15 mouse cellular contexts compared by ENCODE assay signal in genomic region chr8:11463541-11463888, GRCm38 (mm10). TPM values are rescaled to one million over a fixed set of nuclear protein-coding genes. Genes with fewer than 3 reads are reported as not detected.
DNase-seq lines count a peak whose midpoint lies in the region; ATAC-seq and TF ChIP-seq lines count a peak whose summit lies in the region.
"Had no signal": no experiment of that assay in that cellular context is flagged by ENCODE, and none has a peak within 500 bp of the region (broad histone marks: within the 10 kb centered on the region; RNA-seq: fewer than 3 reads in every experiment).

No protein-coding gene starts in this region.

- H3K4me1 ChIP-seq in heart, embryonic 13.5 days = peaks cover 54% of the 10 kb centered on the region
- H3K4me1 ChIP-seq in kidney, postnatal 0 days (replicated peaks; ENCODE audit: insufficient read depth, low read length) = peaks cover 26% of the 10 kb centered on the region
- peaks cover 45 to 75% of the 10 kb centered on the region in 2 experiments for H3K4me1 ChIP-seq in CH12.LX (ENCODE audit: control insufficient read depth in 1 of 2, insufficient read depth in 2 of 2)
- peaks cover 15% of the 10 kb centered on the region for H3K4me1 ChIP-seq in intestine, embryonic 15.5 days (replicated peaks)
- H3K4me1 ChIP-seq in neural tube, embryonic 15.5 days = 0 out of 2 replicates have a peak, but pooled peaks cover 2% of the 10 kb centered on the region

- peak overlapping the region; percentile 62 for H3K27ac ChIP-seq in heart, embryonic 13.5 days (replicated peaks)
- H3K27ac ChIP-seq in kidney, postnatal 0 days = peak overlapping the region; percentile 50; the same call in 1 of the 2 replicates
- peak overlapping the region; percentile 90 for H3K27ac ChIP-seq in CH12.LX (ENCODE audit: insufficient read depth, low read depth)
- 0 out of 2 replicates have a peak overlapping the region, but pooled peaks have one; percentile 24 for H3K27ac ChIP-seq in intestine, embryonic 15.5 days
- no peak overlapping the region for H3K27ac ChIP-seq in neural tube, embryonic 15.5 days (replicated peaks)
- H3K27ac ChIP-seq: hindbrain, embryonic 10.5 days; limb, embryonic 13.5 days had no signal

- 0 out of 2 replicates have a peak, but pooled peaks have one; percentile 52 for TF ChIP-seq EP300 in CH12.LX (IDR thresholded peaks at IDR 0.05; ENCODE audit: low read length)

- 0 out of 2 replicates have a peak, but pooled peaks cover 4% of the 10 kb centered on the region for H3K9me3 ChIP-seq in heart, embryonic 13.5 days
- H3K9me3 ChIP-seq in kidney, postnatal 0 days (replicated peaks; ENCODE audit: low read length) = no peaks in the 10 kb centered on the region
- peaks cover 23% of the 10 kb centered on the region for H3K9me3 ChIP-seq in CH12.LX (replicated peaks; ENCODE audit: low read length)
- H3K9me3 ChIP-seq in intestine, embryonic 15.5 days = no peaks in the 10 kb centered on the region
- no peaks in the 10 kb centered on the region for H3K9me3 ChIP-seq in neural tube, embryonic 15.5 days (replicated peaks)
- H3K9me3 ChIP-seq: limb, embryonic 13.5 days had no signal

- dilution Hi-C loops in CH12.LX (cut with MboI; ENCODE audit: extremely low pct_ligation_motif_present, extremely low pct_unique_long_range_greater_than_20kb, low sequenced_read_pairs) = no loop called here

- no peak for ATAC-seq in heart, embryonic 13.5 days (ENCODE audit: extremely low read depth, insufficient number of reproducible peaks, low FRiP score, low TSS enrichment)
- ATAC-seq in kidney, postnatal 0 days (replicated peaks; ENCODE audit: low FRiP score, low read depth) = no peak
- ATAC-seq in intestine, embryonic 15.5 days = no peak
- ATAC-seq in neural tube, embryonic 15.5 days (ENCODE audit: low FRiP score) = no peak

- no peak for DNase-seq in heart, adult 11 months
- DNase-seq in kidney, postnatal 0 days (ENCODE audit: low spot score) = no peak
- DNase-seq in kidney, postnatal 36 days = no peak
- no peak for DNase-seq in CH12.LX (ENCODE audit: extremely low read depth)
- DNase-seq in cerebellum, adult 9-10 months = no peak
- DNase-seq: cerebellum, postnatal 14 days; embryo, embryonic 11 days; gastrocnemius, postnatal 10 days; midbrain, embryonic 14.5 days; thymus, postnatal 36 days had no signal

- H3K4me2 ChIP-seq in heart, embryonic 13.5 days = no peak overlapping the region
- H3K4me2 ChIP-seq in kidney, postnatal 0 days (ENCODE audit: low read length) = no peak overlapping the region
- peak overlapping the region; percentile 32 for H3K4me2 ChIP-seq in CH12.LX (ENCODE audit: insufficient read depth, low read depth, poor library complexity, severe bottlenecking)
- no peak overlapping the region for H3K4me2 ChIP-seq in intestine, embryonic 15.5 days (replicated peaks)
- H3K4me2 ChIP-seq in neural tube, embryonic 15.5 days = no peak overlapping the region
- H3K4me2 ChIP-seq: limb, embryonic 13.5 days had no signal

- TF ChIP-seq RAD21 in CH12.LX (IDR thresholded peaks at IDR 0.05; ENCODE audit: low read depth, low read length) = no peak

- TF ChIP-seq POLR2A in CH12.LX (IDR thresholded peaks at IDR 0.05; ENCODE audit: low read depth, low read length) = no peak

- H3K79me2 ChIP-seq in CH12.LX (replicated peaks; ENCODE audit: control insufficient read depth, extremely low read depth, insufficient read depth, poor library complexity, severe bottlenecking) = peaks cover 11% of the 10 kb centered on the region

- 52% methylated on average over 2 of the region's 2 CpGs for WGBS in heart, embryonic 13.5 days
- WGBS in kidney, postnatal 0 days = 92% methylated on average over 2 of the region's 2 CpGs
- 85% methylated on average over 2 of the region's 2 CpGs for WGBS in intestine, embryonic 15.5 days
- 91% methylated on average over 2 of the region's 2 CpGs for WGBS in neural tube, embryonic 15.5 days

- in situ Hi-C loops in CH12.LX (cut with MboI; ENCODE audit: low pct_ligation_motif_present, low pct_unique_long_range_greater_than_20kb, low sequenced_read_pairs) = no loop called here

- no peak overlapping the region for H3K4me3 ChIP-seq in heart, embryonic 13.5 days
- no peak overlapping the region for H3K4me3 ChIP-seq in kidney, postnatal 0 days (replicated peaks; ENCODE audit: low read depth, low read length)
- no peak overlapping the region for H3K4me3 ChIP-seq in CH12.LX (replicated peaks in 1 of 3; ENCODE audit: low read depth in 2 of 3, low read length in 2 of 3, poor library complexity in 1 of 3)
- H3K4me3 ChIP-seq in intestine, embryonic 15.5 days (replicated peaks) = no peak overlapping the region
- H3K4me3 ChIP-seq in neural tube, embryonic 15.5 days (replicated peaks) = no peak overlapping the region
- H3K4me3 ChIP-seq: hindbrain, embryonic 10.5 days; limb, embryonic 13.5 days had no signal

- H3K36me3 ChIP-seq in heart, embryonic 13.5 days = peaks cover 17% of the 10 kb centered on the region
- H3K36me3 ChIP-seq in kidney, postnatal 0 days (ENCODE audit: insufficient read depth, low read length) = no peaks in the 10 kb centered on the region
- peaks cover 13 to 25% of the 10 kb centered on the region in 2 experiments for H3K36me3 ChIP-seq in CH12.LX (replicated peaks in 1 of 2; ENCODE audit: control insufficient read depth in 1 of 2, insufficient read depth in 1 of 2, low read length in 1 of 2)
- H3K36me3 ChIP-seq in intestine, embryonic 15.5 days = no peaks in the 10 kb centered on the region
- no peaks in the 10 kb centered on the region for H3K36me3 ChIP-seq in neural tube, embryonic 15.5 days
- H3K36me3 ChIP-seq: hindbrain, embryonic 10.5 days; limb, embryonic 13.5 days had no signal

- no peak overlapping the region for H3K9ac ChIP-seq in heart, embryonic 13.5 days
- no peak overlapping the region for H3K9ac ChIP-seq in kidney, postnatal 0 days (ENCODE audit: low read depth, low read length)
- no peak overlapping the region for H3K9ac ChIP-seq in CH12.LX (ENCODE audit: insufficient read depth, low read depth)
- no peak overlapping the region for H3K9ac ChIP-seq in intestine, embryonic 15.5 days
- no peak overlapping the region for H3K9ac ChIP-seq in neural tube, embryonic 15.5 days (replicated peaks)
- H3K9ac ChIP-seq: limb, embryonic 13.5 days had no signal

- TF ChIP-seq CTCF in kidney, postnatal 0 days (IDR thresholded peaks at IDR 0.05; ENCODE audit: low read depth) = no peak
- TF ChIP-seq CTCF in CH12.LX (conservative IDR thresholded peaks at IDR 0.05 in 1 of 2, IDR thresholded peaks at IDR 0.05 in 1 of 2; ENCODE audit: low read depth in 2 of 2, low read length in 2 of 2) = no peak

- no peaks in the 10 kb centered on the region for H3K27me3 ChIP-seq in heart, embryonic 13.5 days (replicated peaks)
- H3K27me3 ChIP-seq in kidney, postnatal 0 days (ENCODE audit: insufficient read depth, low read length) = no peaks in the 10 kb centered on the region
- no peaks in the 10 kb centered on the region for H3K27me3 ChIP-seq in CH12.LX (replicated peaks)
- H3K27me3 ChIP-seq in intestine, embryonic 15.5 days (replicated peaks) = no peaks in the 10 kb centered on the region
- H3K27me3 ChIP-seq in neural tube, embryonic 15.5 days (replicated peaks) = no peaks in the 10 kb centered on the region
- H3K27me3 ChIP-seq: limb, embryonic 13.5 days had no signal

TF ChIP-seq in CH12.LX, 34 proteins besides CTCF, POLR2A, EP300 and RAD21 (continues in another document):
- no peak for TF ChIP-seq ZC3H11A (IDR thresholded peaks at IDR 0.05; ENCODE audit: low read depth, low read length)
- TF ChIP-seq ELF1 (IDR thresholded peaks at IDR 0.05; ENCODE audit: low read depth, low read length) = no peak
- no peak; the same call in 1 of the 2 replicates for TF ChIP-seq HCFC1 (IDR thresholded peaks at IDR 0.05; ENCODE audit: low read depth, low read length)
- no peak for TF ChIP-seq ZNF384 (IDR thresholded peaks at IDR 0.05; ENCODE audit: low read depth, low read length)
- no peak for TF ChIP-seq PAX5 (IDR thresholded peaks at IDR 0.05; ENCODE audit: low read length)
- no peak for TF ChIP-seq USF2 (conservative IDR thresholded peaks at IDR 0.05; ENCODE audit: low read depth, low read length)
- no peak for TF ChIP-seq KAT2A (IDR thresholded peaks at IDR 0.05; ENCODE audit: insufficient replicate concordance, low read length)
- TF ChIP-seq UBTF (IDR thresholded peaks at IDR 0.05; ENCODE audit: low read depth, low read length) = no peak
- TF ChIP-seq SIN3A (IDR thresholded peaks at IDR 0.05; ENCODE audit: low read length) = no peak
- TF ChIP-seq MAZ (IDR thresholded peaks at IDR 0.05; ENCODE audit: low read depth, low read length) = no peak
- TF ChIP-seq MYC (IDR thresholded peaks at IDR 0.05; ENCODE audit: low read depth, low read length) = no peak
- TF ChIP-seq CHD1 (IDR thresholded peaks at IDR 0.05; ENCODE audit: low read depth, low read length) = no peak
- TF ChIP-seq USF1 (IDR thresholded peaks at IDR 0.05; ENCODE audit: low read depth, low read length) = no peak
- TF ChIP-seq E2F4 (IDR thresholded peaks at IDR 0.05; ENCODE audit: insufficient replicate concordance, low read depth, low read length) = no peak
- no peak for TF ChIP-seq TBP (conservative IDR thresholded peaks at IDR 0.05; ENCODE audit: low read depth, low read length)
- no peak for TF ChIP-seq GABPA (IDR thresholded peaks at IDR 0.05; ENCODE audit: insufficient replicate concordance, low read depth, low read length)
- TF ChIP-seq NRF1 (IDR thresholded peaks at IDR 0.05; ENCODE audit: low read depth, low read length) = no peak
- no peak for TF ChIP-seq ETS1 (conservative IDR thresholded peaks at IDR 0.05; ENCODE audit: low read depth, low read length)
- peak; percentile 48 for TF ChIP-seq RCOR1 (conservative IDR thresholded peaks at IDR 0.05; ENCODE audit: low read depth, low read length)

RNA-seq across cellular contexts. Expression of gene Rab20, which starts 15.0 kb away (rescaled TPM):
- polyA plus RNA-seq in heart, embryonic 13.5 days (2015; fragmentation: Nextera tagmentation; extraction: Ambion mirVana) = 28.1 and 30.1 TPM in 2 replicates
- polyA plus RNA-seq in kidney, postnatal 0 days (2015; fragmentation: Nextera tagmentation; extraction: Ambion mirVana) = 44.3 and 48.0 TPM in 2 replicates
- total RNA-seq in CH12.LX (2012; rRNA removed) (18.2 and 23.2 TPM in 2 replicates), CH12.LX (2014; rRNA removed) (19.0 and 22.8 TPM in 2 replicates)
- 12.8 and 17.2 TPM in 2 replicates for polyA plus RNA-seq in CH12.LX (2012; ENCODE audit: insufficient read length, low read depth)
- 14.8 and 16.5 TPM in 2 replicates for polyA plus RNA-seq in intestine, embryonic 15.5 days (2015; fragmentation: Nextera tagmentation; extraction: Ambion mirVana)
- polyA plus RNA-seq in neural tube, embryonic 15.5 days (2015; fragmentation: Nextera tagmentation; extraction: Ambion mirVana) = 1.00 and 3.0 TPM in 2 replicates

RNA-seq across cellular contexts. Expression of gene Naxd, which starts 33.8 kb away (rescaled TPM):
- polyA plus RNA-seq in heart, embryonic 13.5 days (2015; fragmentation: Nextera tagmentation; extraction: Ambion mirVana) = 73.5 and 77.8 TPM in 2 replicates
- 111 and 115 TPM in 2 replicates for polyA plus RNA-seq in kidney, postnatal 0 days (2015; fragmentation: Nextera tagmentation; extraction: Ambion mirVana)
- total RNA-seq in CH12.LX (2012; rRNA removed) = 57.1 and 59.8 TPM in 2 replicates
- 39.7 and 40.4 TPM in 2 replicates for total RNA-seq in CH12.LX (2014; rRNA removed)
- polyA plus RNA-seq in CH12.LX (2012; ENCODE audit: insufficient read length, low read depth) = 50.1 and 52.8 TPM in 2 replicates
- polyA plus RNA-seq in intestine, embryonic 15.5 days (2015; fragmentation: Nextera tagmentation; extraction: Ambion mirVana) = 94.4 and 101 TPM in 2 replicates
- 149 and 154 TPM in 2 replicates for polyA plus RNA-seq in neural tube, embryonic 15.5 days (2015; fragmentation: Nextera tagmentation; extraction: Ambion mirVana)
